Mouse (Mus musculus): ENCODE results near the gene Prdm16. TPM values are rescaled to one million over a fixed set of nuclear protein-coding genes. Genes with fewer than 3 reads are reported as not detected.

The Prdm16 gene
- total RNA-seq, 2 experiments from 2014 or later, result 8.2 to 9.6 TPM

- DNase-seq (ENCODE audit: extremely low spot score in 1 of 2, low spot score in 2 of 2), result no peak
- intact Hi-C loops (cut with DNase I), result no loop called here
- no peak for TF ChIP-seq CTCF (IDR thresholded peaks at IDR 0.05)
- no peak overlapping the region for H3K4me3 ChIP-seq
- no peak overlapping the region for H3K27ac ChIP-seq
Measured at GRCm38 (mm10) chr4:154352246-154352645, 284.4 kb downstream of the Prdm16 start.

- H3K4me3 ChIP-seq, result no peak overlapping the region
- H3K27ac ChIP-seq, result no peak overlapping the region
- intact Hi-C loops (cut with DNase I), result no loop called here
- no peak for DNase-seq (ENCODE audit: extremely low spot score in 1 of 2, low spot score in 2 of 2)
- no peak for TF ChIP-seq CTCF (IDR thresholded peaks at IDR 0.05)
Measured at GRCm38 (mm10) chr4:154348197-154348786, 288.4 kb downstream of the Prdm16 start.

- TF ChIP-seq CTCF (IDR thresholded peaks at IDR 0.05), result no peak
- DNase-seq (ENCODE audit: extremely low spot score in 1 of 2, low spot score in 2 of 2), result no peak
- Histone ChIP-seq H3K27ac (no peak overlapping the region), H3K4me3 (no peak overlapping the region)
- intact Hi-C loops (cut with DNase I), result no loop called here
Measured at GRCm38 (mm10) chr4:154346731-154347522, 289.7 kb downstream of the Prdm16 start.

GRCm38 (mm10) chr4:154336650-154337049, 300.0 kb downstream of the Prdm16 start:
- TF ChIP-seq CTCF (IDR thresholded peaks at IDR 0.05), result no peak
- DNase-seq (ENCODE audit: extremely low spot score in 1 of 2, low spot score in 2 of 2), result no peak
- peak overlapping the region; percentile 76 for H3K27ac ChIP-seq
- intact Hi-C loops (cut with DNase I), result no loop called here
- no peak overlapping the region for H3K4me3 ChIP-seq

GRCm38 (mm10) chr4:154335761-154336160, 300.9 kb downstream of the Prdm16 start, which contains the start of gene B230104I21Rik:
Gene B230104I21Rik, plus strand, starts transcription at chr4:154336127.
- DNase-seq (ENCODE audit: extremely low spot score in 1 of 2, low spot score in 2 of 2), result peak; percentile 22 to 49
- Histone ChIP-seq H3K27ac (peak within 1 kb of the TSS; percentile 76), H3K4me3 (no peak within 1 kb of the TSS)
- TF ChIP-seq CTCF (IDR thresholded peaks at IDR 0.05), result no peak
- intact Hi-C loops (cut with DNase I), result no loop called here

- no peak overlapping the region for H3K4me3 ChIP-seq
- no peak for DNase-seq (ENCODE audit: extremely low spot score in 1 of 2, low spot score in 2 of 2)
Measured at GRCm38 (mm10) chr4:154334699-154335402, 301.8 kb downstream of the Prdm16 start.

GRCm38 (mm10) chr4:154333300-154333699, 303.4 kb downstream of the Prdm16 start:
- Histone ChIP-seq H3K4me3 (no peak overlapping the region), H3K27ac (no peak overlapping the region)
- no peak for DNase-seq (ENCODE audit: extremely low spot score in 1 of 2, low spot score in 2 of 2)
- no peak for TF ChIP-seq CTCF (IDR thresholded peaks at IDR 0.05)
- intact Hi-C loops (cut with DNase I), result loop anchor here (5.0 kb wide), 1 partner anchor 59 kb away; no protein-coding TSS in a partner anchor

More at GRCm38 (mm10) chr4:154334699-154335402, 301.8 kb downstream of the Prdm16 start:
- intact Hi-C loops (cut with DNase I), result loop anchor here (5.0 kb wide), 1 partner anchor 57 kb away; no protein-coding TSS in a partner anchor
- TF ChIP-seq CTCF (IDR thresholded peaks at IDR 0.05), result no peak
- no peak overlapping the region for H3K27ac ChIP-seq

GRCm38 (mm10) chr4:154331271-154331670, 305.4 kb downstream of the Prdm16 start:
- TF ChIP-seq CTCF (IDR thresholded peaks at IDR 0.05), result no peak
- intact Hi-C loops (cut with DNase I), result loop anchor here (5.0 kb wide), 1 partner anchor 61 kb away; no protein-coding TSS in a partner anchor
- Histone ChIP-seq H3K4me3 (no peak overlapping the region), H3K27ac (no peak overlapping the region)
- no peak for DNase-seq (ENCODE audit: extremely low spot score in 1 of 2, low spot score in 2 of 2)

- no peak for DNase-seq (ENCODE audit: extremely low spot score in 1 of 2, low spot score in 2 of 2)
- Histone ChIP-seq H3K27ac (no peak overlapping the region), H3K4me3 (no peak overlapping the region)
- intact Hi-C loops (cut with DNase I), result loop anchor here (5.0 kb wide), 1 partner anchor 62 kb away; no protein-coding TSS in a partner anchor
- TF ChIP-seq CTCF (IDR thresholded peaks at IDR 0.05), result no peak
Measured at GRCm38 (mm10) chr4:154330001-154330400, 306.7 kb downstream of the Prdm16 start.

GRCm38 (mm10) chr4:154328836-154329235, 307.8 kb downstream of the Prdm16 start:
- Histone ChIP-seq H3K4me3 (no peak overlapping the region), H3K27ac (no peak overlapping the region)
- intact Hi-C loops (cut with DNase I), result loop anchor here (1.0 to 5.0 kb wide), 4 partner anchors 118 to 496 kb away; no protein-coding TSS in a partner anchor
- TF ChIP-seq CTCF (IDR thresholded peaks at IDR 0.05), result peak; percentile 97
- DNase-seq (ENCODE audit: extremely low spot score in 1 of 2, low spot score in 2 of 2), result peak; percentile 71 to 78

- DNase-seq (ENCODE audit: extremely low spot score in 1 of 2, low spot score in 2 of 2), result no peak
- TF ChIP-seq CTCF (IDR thresholded peaks at IDR 0.05), result no peak
- H3K4me3 ChIP-seq, result no peak overlapping the region
- no peak overlapping the region for H3K27ac ChIP-seq
- intact Hi-C loops (cut with DNase I), result loop anchor here (2.0 to 5.0 kb wide), 2 partner anchors 119 to 346 kb away; no protein-coding TSS in a partner anchor
Measured at GRCm38 (mm10) chr4:154328431-154328830, 308.2 kb downstream of the Prdm16 start.

Measured in left cerebral cortex, adult 2 months (tissue).